Mouse (Mus musculus) embryo, embryonic 10.5 days (tissue): ENCODE measurements around the gene Anapc15-ps.

ENCODE experiments used
- DNase-seq: peaks from one replicate; pipeline ENCODE4 v3.0.0-alpha.2; 2015; ENCODE audit warnings: low spot score

Anapc15-ps gene

GRCm38 (mm10) chr10:95691347-95691746 lies 18.1 kb upstream of the Anapc15-ps start:
- DNase-seq = no peak

- no peak for DNase-seq
These were observed 16.6 kb upstream of the Anapc15-ps start for GRCm38 (mm10) chr10:95689833-95690232.

GRCm38 (mm10) chr10:95689058-95689457 lies 15.8 kb upstream of the Anapc15-ps start:
- no peak for DNase-seq

- no peak for DNase-seq
These were observed 14.4 kb upstream of the Anapc15-ps start for GRCm38 (mm10) chr10:95687558-95688141.

- DNase-seq = no peak
These were observed 12.8 kb upstream of the Anapc15-ps start for GRCm38 (mm10) chr10:95686041-95686440.

- DNase-seq = peak; percentile 83
These were observed 11.7 kb upstream of the Anapc15-ps start for GRCm38 (mm10) chr10:95684782-95685555.

- DNase-seq = no peak
These were observed 11.0 kb upstream of the Anapc15-ps start for GRCm38 (mm10) chr10:95684250-95684649.

- no peak for DNase-seq
These were observed 10.5 kb upstream of the Anapc15-ps start for GRCm38 (mm10) chr10:95683735-95684134.

- no peak for DNase-seq
These were observed 9.7 kb upstream of the Anapc15-ps start for GRCm38 (mm10) chr10:95682964-95683363.

- DNase-seq = no peak
These were observed 9.0 kb upstream of the Anapc15-ps start for GRCm38 (mm10) chr10:95682091-95682740.

- DNase-seq = no peak
These were observed 8.2 kb upstream of the Anapc15-ps start for GRCm38 (mm10) chr10:95681481-95681880.

- DNase-seq = peak; percentile 35
These were observed 7.8 kb upstream of the Anapc15-ps start for GRCm38 (mm10) chr10:95681058-95681440.

- peak; percentile 72 for DNase-seq
These were observed 7.2 kb upstream of the Anapc15-ps start for GRCm38 (mm10) chr10:95680153-95681057.

- no peak for DNase-seq
These were observed 5.9 kb upstream of the Anapc15-ps start for GRCm38 (mm10) chr10:95679131-95679530.

GRCm38 (mm10) chr10:95678661-95679060 lies 5.4 kb upstream of the Anapc15-ps start:
- no peak for DNase-seq

GRCm38 (mm10) chr10:95678241-95678640 lies 5.0 kb upstream of the Anapc15-ps start:
- no peak for DNase-seq

- peak; percentile 53 for DNase-seq
These were observed 4.3 kb upstream of the Anapc15-ps start for GRCm38 (mm10) chr10:95677356-95678109.

- DNase-seq = no peak
These were observed 3.7 kb upstream of the Anapc15-ps start for GRCm38 (mm10) chr10:95676991-95677355.

- DNase-seq = no peak
These were observed 3.1 kb upstream of the Anapc15-ps start for GRCm38 (mm10) chr10:95676387-95676786.

GRCm38 (mm10) chr10:95670781-95671780 lies 2.2 kb downstream of the Anapc15-ps start:
- DNase-seq = no peak
